Mouse (Mus musculus): ENCODE results near the gene Tpk1.
"Not testable (repeated sequence)": the region's sequence is repeated elsewhere in the genome, so short reads cannot be mapped to it uniquely, and the experiment has no call there.

Gene Tpk1

GRCm38 (mm10) chr6:43518378-43518777 is 147.7 kb downstream of the Tpk1 start:
- no peak for DNase-seq

- DNase-seq = no peak
Measured at GRCm38 (mm10) chr6:43517316-43517655, 148.8 kb downstream of the Tpk1 start.

- DNase-seq = no peak
Measured at GRCm38 (mm10) chr6:43516593-43517315, 149.3 kb downstream of the Tpk1 start.

GRCm38 (mm10) chr6:43506686-43507385 is 159.2 kb downstream of the Tpk1 start:
- not testable (repeated sequence) for DNase-seq

- DNase-seq = no peak
Measured at GRCm38 (mm10) chr6:43504609-43505230, 161.4 kb downstream of the Tpk1 start.

GRCm38 (mm10) chr6:43492367-43492766 is 173.7 kb downstream of the Tpk1 start:
- no peak for DNase-seq

- no peak for DNase-seq
Measured at GRCm38 (mm10) chr6:43486691-43487090, 179.4 kb downstream of the Tpk1 start.

- no peak for DNase-seq
Measured at GRCm38 (mm10) chr6:43480687-43481086, 185.4 kb downstream of the Tpk1 start.

GRCm38 (mm10) chr6:43478810-43479209 is 187.3 kb downstream of the Tpk1 start:
- DNase-seq = no peak

GRCm38 (mm10) chr6:43476406-43476805 is 189.7 kb downstream of the Tpk1 start:
- DNase-seq = no peak

- no peak for DNase-seq
Measured at GRCm38 (mm10) chr6:43475921-43476320, 190.2 kb downstream of the Tpk1 start.

GRCm38 (mm10) chr6:43471556-43471955 is 194.5 kb downstream of the Tpk1 start:
- DNase-seq = no peak

GRCm38 (mm10) chr6:43468821-43469594 is 197.1 kb downstream of the Tpk1 start:
- DNase-seq = no peak

GRCm38 (mm10) chr6:43462849-43463369 is 203.2 kb downstream of the Tpk1 start:
- DNase-seq = no peak

- DNase-seq = no peak
Measured at GRCm38 (mm10) chr6:43462189-43462848, 203.8 kb downstream of the Tpk1 start.

GRCm38 (mm10) chr6:43459082-43459481 is 207.0 kb downstream of the Tpk1 start:
- no peak for DNase-seq

- DNase-seq = no peak
Measured at GRCm38 (mm10) chr6:43457989-43458388, 208.1 kb downstream of the Tpk1 start.

GRCm38 (mm10) chr6:43449498-43449897 is 216.6 kb downstream of the Tpk1 start:
- DNase-seq = no peak

GRCm38 (mm10) chr6:43445856-43446255 is 220.2 kb downstream of the Tpk1 start:
- DNase-seq = no peak

GRCm38 (mm10) chr6:43442191-43442590 is 223.9 kb downstream of the Tpk1 start:
- no peak for DNase-seq

GRCm38 (mm10) chr6:43435987-43436541 is 230.0 kb downstream of the Tpk1 start:
- no peak for DNase-seq

GRCm38 (mm10) chr6:43434365-43434764 is 231.7 kb downstream of the Tpk1 start:
- DNase-seq = no peak
